Mouse (Mus musculus) left cerebral cortex, adult 6 months (tissue): ENCODE data around the gene Gm20388. TPM values are rescaled to one million over a fixed set of nuclear protein-coding genes. Genes with fewer than 3 reads are reported as not detected.

Experiments used
- polyA plus RNA-seq: library from polyadenylated mRNA; unstranded; fragments of <200 nt; fragmentation: Nextera tagmentation; gene quantifications from 2 replicates; pipeline ENCODE4 v1.2.3, GENCODE M21; 2021

The Gm20388 gene
- polyA plus RNA-seq, 1 experiment from 2014 or later, result not detected

GRCm38 (mm10) chr8:122432443-122433268 lies 2522.0 kb downstream of the Gm20388 start, which contains the start of gene Cyba:
TSS of gene Cyba (minus strand) at chr8:122432930.

DNA sequence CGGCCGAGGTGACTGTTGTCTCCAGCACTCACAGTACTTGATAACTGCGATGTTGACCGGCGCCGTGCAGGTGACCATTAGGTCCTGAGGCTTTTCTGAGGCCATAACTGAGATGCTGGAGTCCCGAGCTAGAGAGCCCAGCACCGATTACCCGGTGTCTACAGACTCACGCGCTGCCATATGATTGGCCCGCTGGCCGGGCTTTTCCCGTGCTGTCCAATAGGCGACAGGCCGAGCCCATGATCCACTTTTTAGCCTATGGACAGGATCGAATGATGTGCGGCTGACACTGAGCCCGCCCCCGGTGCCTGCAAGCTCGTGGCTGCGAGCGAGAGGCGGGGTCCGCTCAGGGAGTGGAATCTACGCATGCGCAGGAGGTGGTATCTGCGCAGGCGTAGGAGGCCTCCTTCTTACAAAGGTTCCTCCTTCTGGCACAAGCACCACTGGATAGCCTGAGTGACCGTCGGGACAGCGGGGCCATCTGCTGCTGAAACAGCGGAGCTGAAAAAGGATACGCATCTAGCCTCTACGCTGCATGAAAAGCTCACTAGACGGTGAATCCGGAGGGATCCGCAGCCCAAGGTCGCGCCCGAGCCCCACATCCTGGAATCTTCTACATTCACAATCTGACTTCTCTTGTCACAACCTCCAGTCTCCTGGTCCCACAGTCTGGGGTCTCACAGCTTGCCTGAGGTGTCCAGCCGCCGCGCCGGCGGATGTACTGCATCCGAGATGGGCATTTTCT lies 2532.8 kb downstream of the Gm20388 start, which contains the start of gene Mvd:
TSS of gene Mvd (minus strand) at position 161 of the 745 bp plus-strand sequence.

DNA sequence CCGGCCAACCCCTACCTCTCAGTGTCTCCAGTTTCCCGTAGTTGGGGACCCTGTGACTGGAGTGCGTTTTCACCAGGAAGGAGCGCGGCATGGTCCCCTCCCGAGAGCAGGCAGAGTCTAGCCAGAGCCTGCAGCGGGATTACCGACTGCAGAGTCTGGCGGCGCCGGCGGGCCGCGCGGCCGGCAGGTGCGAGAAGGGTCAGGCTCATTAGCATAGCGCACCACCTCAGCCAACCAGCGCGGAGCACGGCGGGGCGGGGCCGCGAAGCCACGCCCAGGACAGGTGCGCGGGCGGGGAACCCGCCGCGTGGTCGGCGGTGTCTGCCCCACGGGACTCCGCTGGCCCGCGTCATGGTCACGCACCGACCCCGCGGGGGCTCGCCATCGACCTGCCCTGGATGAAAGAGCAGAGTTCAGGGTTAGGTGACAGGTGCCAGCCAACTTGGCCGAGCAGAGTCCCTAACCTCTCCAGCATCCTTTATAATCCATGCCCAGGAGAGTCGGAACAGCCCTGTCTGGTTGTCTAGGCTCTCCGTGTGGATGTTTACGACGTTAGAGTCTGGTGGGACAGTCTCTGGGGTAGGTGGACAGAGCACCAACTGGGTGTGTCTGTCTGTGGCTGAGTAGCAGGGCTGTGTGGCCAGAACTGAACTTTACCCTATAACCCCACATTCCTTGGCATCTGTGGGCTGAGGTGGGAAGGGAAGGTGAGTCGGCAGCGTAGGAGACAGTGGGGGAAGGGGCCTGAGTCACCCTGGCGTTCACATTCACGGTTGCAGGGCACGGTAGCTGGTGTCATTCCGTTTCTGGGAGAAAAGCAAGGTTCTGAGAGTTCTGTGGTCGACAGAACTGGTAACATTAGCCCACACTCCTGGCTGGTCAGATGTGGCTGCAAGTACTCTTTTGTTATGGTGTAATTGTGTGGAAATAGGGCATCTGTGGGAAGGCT lies 2550.2 kb downstream of the Gm20388 start, which contains the start of gene Snai3:
TSS of gene Snai3 (minus strand) at position 210 of the 949 bp plus-strand sequence.

DNA sequence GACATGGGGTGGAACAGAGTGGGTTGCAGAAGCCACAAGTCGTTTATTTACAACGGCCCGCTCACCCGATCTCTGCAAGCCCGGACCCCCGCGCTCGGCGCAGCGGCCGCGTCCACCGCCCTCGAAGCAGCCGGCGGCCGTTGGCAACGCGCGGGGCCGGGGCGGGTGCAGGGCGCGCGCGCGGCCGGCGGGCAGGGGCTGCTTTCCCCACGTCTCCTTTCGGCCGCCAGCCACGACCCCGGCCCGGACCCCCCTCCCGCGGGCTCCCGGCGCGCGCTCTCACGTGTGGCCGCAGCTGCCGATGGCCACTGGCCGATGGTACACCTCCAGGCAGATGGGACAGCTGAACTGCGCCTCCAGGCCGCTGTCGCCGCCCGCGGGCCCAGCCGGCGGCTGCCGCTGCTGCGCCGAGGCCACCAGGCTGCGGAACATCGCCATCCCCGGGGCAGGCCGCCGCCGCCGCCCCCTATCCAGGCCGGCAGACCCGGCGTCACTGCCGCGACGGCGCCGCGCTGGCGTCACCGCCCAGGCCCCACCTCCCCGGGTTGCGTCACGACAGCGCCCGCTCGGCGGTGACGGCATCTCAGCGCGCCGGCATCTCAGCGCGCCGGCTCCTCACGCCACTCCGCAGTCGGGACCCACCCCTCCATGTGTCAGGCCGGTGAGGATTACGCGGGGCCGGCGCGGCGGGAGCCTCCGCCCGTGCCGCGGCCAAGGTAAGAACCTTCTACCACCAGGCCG lies 2565.1 kb downstream of the Gm20388 start, which contains the start of the genes Rnf166 and Ctu2:
TSS of gene Rnf166 (minus strand) at position 485 of the 741 bp plus-strand sequence.
TSS of gene Ctu2 (plus strand) at position 564 of the 741 bp plus-strand sequence.

GRCm38 (mm10) chr8:122551265-122552051 lies 2640.8 kb downstream of the Gm20388 start, which contains the start of gene Piezo1:
TSS of gene Piezo1 (minus strand) at chr8:122551329.

DNA sequence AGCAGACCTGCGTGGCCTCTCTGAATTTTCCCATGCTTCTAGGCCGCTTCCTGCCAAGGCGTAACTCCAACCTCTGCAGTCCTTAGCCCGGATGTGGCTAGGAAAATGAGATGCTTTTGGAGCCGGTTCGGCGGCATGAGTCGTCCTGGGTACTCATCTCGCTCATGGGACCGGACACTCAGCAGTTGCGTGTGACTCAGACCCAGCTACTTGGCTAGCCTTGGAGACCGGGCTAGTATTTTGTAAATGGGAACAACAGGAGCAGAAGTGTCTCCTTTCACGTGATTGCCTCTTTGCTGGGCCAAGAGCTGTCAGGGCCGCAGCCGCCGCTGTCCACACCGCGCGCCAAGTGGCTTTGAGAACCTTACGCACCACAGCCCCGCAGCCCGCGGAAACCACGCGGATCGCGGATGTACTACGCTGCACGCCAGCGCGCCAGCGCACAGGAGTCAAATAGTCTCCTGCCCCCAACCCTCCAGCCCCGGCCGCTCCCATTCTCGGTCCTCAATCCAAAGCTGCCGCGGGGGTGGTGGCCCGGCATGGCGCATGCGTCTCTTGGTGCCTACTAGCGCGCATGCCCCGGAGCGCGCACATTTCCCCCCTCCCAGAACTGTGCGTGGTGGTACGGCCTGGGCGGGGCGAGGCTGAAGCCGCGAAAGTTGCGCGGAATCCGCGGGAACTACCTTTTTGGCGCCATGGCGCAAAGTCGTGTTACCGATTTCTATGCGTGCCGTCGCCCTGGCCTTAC lies 2656.9 kb downstream of the Gm20388 start, which contains the start of gene Cdt1:
TSS of gene Cdt1 (plus strand) at position 655 of the 748 bp plus-strand sequence.

DNA sequence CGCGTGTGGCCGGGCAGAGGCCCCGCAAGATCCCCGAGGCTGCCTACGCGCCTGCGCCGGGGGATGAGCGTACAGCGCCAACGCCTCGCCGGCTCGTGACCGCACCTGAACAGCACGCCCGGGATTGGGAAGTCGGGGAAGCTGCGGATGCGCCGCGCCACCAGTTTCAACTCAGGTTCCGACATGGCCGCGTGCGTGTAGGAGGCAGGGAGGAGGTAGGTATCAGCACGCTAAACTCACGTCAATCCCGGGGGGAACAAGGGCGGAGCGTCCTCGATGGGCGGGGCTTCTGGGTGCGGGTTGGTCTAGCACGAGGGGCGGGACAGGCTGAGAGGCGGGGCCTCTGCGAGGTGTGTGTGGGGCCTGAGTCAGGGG lies 2666.0 kb downstream of the Gm20388 start, which contains the start of gene Aprt:
TSS of gene Aprt (minus strand) at position 262 of the 375 bp plus-strand sequence.

GRCm38 (mm10) chr8:122611295-122612133 lies 2700.9 kb downstream of the Gm20388 start, which contains the start of the genes Galns and Trappc2l:
TSS of gene Galns (minus strand) at chr8:122611463.
TSS of gene Trappc2l (plus strand) at chr8:122611640.

DNA sequence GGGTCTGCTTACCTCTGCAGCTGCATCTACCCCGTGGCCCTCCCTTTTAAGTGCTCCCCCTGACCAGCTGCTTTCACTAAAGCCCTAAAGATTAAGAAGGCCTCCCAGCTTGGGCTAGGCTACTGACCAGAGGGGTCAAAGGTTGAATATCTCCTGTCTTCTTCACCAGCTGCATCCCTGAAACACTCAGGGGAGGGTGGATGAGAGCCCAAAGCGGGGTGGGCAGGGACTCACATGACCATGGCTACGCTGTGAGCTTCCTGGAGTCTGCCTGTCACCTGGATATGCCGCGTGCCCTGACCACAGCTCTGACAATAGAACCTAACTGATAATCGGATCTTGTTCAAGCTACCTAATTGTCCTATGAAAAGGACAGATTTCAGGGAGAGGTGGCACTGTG lies 2712.1 kb downstream of the Gm20388 start, which contains the start of gene Pabpn1l:
TSS of gene Pabpn1l (minus strand) at position 13 of the 400 bp plus-strand sequence.

GRCm38 (mm10) chr8:122699005-122699492 lies 2788.4 kb downstream of the Gm20388 start, which contains the start of gene Cbfa2t3:
TSS of gene Cbfa2t3 (minus strand) at chr8:122699109.

DNA sequence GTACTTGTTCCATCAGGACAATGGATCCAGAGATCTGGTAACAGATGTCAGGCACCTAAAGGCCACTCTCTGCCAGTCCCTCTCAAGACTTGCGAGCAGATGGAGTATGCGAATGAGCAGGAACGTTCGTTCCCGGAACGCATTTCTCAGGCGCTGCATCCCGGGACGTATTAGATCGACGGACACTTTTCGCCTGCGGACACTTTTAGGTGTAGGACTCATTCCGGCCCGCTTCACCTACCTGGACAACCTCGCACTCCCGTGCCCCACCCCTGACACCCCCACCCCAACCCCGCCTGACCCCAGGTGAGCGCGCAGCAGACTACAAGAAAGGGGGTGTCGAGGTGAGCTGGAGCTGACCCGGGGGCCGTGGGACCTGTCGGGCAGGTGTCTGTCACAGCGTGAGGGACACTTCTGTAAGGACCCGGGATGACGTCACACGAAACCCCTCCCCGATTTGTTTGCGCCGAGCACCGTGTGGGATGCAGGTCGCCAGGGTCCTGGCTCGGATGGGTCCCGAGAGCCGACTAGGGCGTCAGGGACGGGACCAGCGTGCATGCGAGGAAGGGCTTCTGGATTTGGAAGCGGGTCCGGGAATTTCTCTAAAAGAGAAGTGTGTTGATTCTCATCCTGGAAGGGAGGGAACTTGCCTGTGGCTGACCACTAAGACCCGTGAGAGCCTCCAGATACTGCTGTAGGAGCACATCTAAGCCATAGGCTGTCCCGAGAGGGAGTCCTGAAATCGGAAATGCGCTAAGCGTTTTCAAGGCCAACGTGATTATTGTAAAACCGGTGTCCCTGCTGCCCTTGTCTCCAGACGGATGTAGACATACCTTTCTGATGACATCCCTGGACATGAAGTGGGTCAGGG lies 2864.9 kb downstream of the Gm20388 start, which contains the start of gene Acsf3:
TSS of gene Acsf3 (plus strand) at position 202 of the 871 bp plus-strand sequence.

DNA sequence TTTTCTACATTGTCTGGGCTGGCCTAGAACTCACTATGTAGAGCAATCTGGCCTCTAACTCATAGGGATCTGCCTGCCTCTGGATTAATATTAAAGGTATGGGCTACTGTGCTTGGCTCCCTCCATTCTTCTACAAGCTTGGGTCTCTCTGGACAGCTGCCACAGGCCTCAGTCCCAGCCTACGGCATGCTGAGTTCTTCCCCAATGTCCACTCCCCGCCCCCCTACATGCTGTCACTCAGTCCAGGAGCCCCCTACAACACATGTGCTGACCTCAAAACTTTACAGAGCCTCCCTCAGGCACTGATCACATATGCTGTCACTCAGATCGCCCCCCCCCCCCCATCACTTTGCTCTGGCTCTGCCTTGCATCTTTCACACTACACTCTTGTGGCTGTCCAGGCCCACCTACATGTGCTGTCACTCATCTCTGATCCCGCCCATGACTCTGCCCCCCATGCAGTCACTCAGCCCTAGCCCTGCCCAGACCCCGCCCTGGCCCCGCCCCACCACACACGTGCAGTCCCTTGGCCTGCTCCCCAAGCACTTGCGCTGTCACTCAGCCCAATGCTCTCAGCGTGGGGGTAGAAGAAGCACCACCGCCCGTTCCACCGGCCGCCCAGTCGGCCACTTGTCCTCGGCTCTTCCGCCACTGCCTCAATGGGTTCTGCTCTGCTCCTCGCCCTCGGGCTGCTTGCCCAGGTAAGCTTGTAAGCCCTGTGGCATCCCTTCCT lies 2937.4 kb downstream of the Gm20388 start, which contains the start of gene Cdh15:
TSS of gene Cdh15 (plus strand) at position 138 of the 733 bp plus-strand sequence.

DNA sequence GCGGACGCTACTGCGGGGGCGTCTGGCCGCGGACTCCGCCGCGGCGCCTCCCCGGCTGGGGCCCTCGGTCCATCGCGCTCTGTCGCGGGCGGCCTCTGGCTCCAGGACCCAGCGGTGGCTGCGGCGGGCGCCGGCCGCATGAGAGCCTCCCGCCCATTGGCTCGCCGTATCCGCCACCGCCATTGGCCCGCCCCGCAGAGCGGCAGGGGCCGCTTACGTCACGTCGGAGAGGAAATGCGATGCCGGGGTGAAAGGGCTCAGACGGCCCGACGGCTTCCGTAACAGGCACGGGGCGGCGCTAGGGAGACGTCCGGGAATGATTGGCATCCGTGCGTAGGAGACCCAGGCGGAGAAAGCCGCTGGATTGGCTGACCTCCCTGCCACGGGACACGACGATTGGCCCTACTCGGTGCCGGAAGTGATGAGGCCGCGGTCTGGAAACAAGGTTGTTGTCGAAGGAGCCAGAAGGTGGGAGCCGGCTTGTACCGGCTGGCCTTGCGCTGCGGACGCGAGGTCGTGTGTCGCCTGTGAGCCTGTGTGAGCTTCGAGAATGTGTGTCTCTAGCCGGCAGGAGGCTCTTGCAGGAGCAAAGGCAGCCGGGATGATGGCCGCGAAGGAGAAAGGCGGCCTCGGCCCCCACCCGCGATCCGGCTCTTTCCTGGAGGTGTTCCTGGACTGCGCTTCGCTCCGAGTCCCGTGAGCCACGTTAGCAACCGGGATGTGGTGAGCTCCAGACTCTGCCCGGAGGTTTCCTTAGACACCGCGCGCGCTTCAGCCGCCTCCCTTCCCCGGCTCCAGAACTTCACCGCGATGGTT lies 3131.7 kb downstream of the Gm20388 start, which contains the start of gene Ankrd11:
TSS of gene Ankrd11 (minus strand) at position 120 of the 816 bp plus-strand sequence.

GRCm38 (mm10) chr8:123062721-123063120 lies 3152.1 kb downstream of the Gm20388 start, which contains the start of gene Spg7:
TSS of gene Spg7 (plus strand) at chr8:123062942.

